Mouse (Mus musculus): ENCODE measurements around the gene Enpp7.
A peak's percentile ranks its signal among the peaks of the same experiment; 100 is the strongest.

The Enpp7 gene

DNA sequence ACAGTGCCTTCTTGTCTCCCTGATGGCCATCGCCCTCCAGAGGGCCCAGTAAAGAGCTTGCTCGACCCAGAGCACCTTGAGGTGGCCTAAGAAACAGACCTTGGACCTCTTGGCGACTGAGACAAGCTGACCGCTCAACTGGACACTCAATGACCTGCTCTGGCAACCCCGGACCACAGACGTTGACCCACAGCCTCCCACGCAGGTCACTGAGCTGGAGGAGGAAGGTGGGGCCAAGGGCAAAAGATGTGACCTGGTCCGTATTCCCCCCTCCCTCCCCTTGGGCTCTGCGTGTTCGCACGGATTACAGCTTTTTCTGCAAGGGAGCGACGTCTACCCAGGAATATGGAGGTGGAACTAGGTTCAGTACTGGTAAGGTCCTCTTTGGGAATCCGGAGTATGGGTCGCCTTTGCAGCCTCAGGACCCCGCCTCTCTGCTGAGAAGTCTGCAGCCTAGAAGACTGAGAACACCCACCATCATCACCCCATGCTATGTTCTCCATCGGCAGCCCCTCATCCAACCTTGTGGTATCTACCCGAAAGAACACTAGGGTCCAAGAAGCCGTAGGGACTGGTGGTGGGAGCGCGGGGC, 47.2 kb downstream of the Enpp7 start:
- peak in 1 of 2 experiments; percentile 53 for DNase-seq (ENCODE audit: inconsistent age in 2 of 2, low spot score in 1 of 2)

DNA sequence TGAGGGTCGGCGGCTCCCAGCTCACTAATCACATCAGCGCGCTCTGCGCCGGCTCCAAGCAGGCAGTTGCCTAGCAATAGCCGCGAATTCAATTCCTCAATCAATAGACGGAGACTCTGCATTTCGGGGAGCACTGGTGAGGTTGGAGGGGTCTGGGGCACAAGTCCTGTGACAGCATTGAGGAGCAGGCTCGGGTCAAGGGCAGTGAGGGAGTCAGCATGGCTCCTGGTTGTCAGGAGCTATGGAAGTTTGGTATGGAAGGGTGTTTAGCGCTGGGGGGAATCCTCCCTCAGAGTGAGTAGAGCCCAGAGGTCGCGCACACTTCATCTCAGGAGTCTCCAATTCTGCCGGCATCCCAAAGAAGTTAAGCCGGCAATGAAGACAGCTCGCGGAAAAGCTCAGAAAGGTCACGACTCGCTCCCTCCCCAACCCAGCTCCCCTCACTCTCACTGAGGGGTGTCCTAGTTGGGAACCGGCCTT, 47.7 kb downstream of the Enpp7 start:
- peak in 1 of 2 experiments; percentile 38 for DNase-seq (ENCODE audit: inconsistent age in 2 of 2, low spot score in 1 of 2)

DNA sequence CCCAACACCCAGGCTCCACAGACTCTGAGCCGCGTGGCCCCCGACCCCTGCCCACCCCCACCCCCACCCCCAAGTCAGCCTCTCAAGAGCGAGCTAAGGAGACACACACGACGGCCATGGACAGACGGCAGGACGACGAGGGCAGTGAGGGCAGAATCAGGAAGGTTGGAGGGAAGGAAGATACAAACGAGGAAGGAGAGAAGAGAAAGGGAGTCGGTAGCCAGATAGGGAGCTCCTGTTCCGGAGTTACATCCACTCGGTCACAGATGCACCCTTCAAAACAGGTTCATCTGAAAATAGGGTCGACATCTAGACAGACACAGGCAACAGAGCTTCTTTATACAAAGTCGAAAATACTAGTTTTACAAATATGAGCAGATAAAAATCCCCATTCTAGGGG, 48.5 kb downstream of the Enpp7 start:
- peak in 1 of 2 experiments; percentile 27 for DNase-seq (ENCODE audit: inconsistent age in 2 of 2, low spot score in 1 of 2)

DNA sequence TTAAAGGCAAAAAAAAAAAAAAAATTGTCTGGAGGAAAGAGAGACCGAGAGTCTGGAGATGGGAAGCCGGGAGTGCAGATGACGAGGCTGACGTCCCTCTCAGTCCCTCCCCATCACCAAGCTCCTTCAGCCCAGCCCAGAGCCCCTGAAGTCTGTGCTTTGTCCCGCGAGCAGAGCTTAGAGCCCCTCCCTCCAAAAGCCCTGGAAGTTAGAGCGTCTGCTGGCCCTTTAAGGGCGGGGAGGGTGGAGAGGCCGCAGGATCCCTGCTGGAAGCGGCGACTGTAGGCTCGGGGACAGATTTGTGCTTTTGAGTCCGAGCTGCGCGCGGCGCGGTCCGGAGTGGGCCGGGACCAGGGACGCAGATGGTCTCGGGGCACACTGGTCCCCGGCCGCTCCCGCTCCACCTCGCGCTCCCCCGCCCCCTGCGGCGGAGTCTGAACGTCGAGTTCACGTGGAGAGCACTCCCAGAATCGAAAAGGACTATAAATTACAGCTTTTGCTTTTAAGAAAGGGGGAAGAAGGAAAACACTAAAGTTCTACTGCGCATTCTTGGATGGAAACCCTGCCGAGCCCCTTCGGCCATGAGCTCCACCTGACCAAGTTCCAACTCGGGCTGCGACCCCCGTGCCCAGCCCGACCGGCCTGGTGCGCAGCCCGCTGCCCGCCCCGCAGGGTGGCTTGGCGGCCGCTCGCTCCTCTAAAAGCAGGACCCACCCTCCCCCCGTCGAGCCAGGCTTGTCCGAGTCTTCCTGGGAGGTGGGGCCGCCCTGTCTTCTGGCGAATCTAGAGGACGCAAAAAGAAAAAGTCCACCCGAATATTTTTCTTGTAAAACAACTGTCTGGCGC, 49.2 kb downstream of the Enpp7 start:
- peak; percentile 46 to 78 for DNase-seq (ENCODE audit: inconsistent age in 2 of 2, low spot score in 1 of 2)

DNA sequence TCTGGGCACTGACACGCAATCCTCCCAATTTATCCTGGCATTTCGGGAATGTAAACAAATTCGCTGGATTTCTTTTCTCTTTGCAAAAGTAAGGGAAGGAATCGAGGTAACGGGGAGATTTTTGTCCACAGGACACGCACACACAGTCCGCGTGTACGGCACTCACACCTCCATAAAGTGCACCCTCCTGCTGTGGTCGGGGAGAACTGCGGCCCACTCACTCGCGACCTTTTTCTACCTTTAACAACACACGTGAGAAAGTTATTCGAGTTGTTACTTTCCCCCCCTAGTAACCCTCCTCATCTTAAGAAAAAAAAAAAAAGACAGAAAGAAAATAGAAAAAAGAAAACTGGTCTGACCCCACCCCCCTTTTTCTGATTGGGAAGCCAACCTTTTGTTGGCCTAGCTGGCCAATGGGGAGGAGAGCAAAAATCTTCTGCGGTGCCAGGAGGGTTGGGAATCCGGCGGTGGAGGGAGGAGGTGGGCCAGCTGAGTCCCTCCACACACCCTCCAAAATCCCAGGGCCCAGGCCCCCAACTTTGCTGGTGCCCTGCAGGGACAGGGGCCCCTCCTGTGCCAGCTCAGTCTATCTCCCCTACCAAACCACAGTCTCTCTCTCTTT, 49.9 kb downstream of the Enpp7 start:
- no peak for DNase-seq (ENCODE audit: inconsistent age in 2 of 2, low spot score in 1 of 2)

DNA sequence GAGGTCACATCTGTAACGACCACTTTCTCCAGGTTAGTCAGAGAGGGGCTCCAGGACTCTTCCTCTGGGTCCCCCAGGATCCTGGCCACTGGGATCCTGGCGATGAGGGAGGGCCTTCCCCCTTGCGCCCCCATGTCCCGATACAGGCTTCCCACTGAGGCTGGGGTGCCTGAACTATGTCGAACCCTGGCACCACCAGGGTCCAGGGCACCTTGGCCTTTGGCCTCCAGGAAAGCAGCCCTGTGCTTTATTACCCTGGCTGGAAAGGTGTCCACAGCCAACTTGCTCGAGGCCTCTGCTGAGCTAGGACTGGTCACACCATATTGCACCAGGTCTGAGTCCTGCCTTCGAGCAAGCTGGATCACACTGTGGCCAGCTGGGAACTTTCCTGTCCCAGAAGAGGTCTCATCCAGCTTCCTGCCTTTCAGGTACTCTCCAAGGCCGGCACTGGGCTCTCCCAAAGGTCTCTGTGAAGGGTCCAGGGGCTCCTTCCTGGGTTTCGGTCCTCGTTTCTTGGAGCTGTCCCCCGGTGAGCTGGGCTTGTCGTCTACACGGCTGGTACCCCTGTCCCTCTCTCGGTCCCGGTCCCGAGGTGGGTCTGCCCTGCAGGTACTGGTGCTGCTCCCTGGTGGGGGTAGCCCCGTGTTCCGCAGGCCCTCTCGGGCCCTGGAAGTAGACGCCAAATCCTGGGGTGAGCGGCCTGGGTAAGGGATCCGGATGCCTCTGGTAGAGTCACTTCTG, 50.9 kb downstream of the Enpp7 start:
- DNase-seq (ENCODE audit: inconsistent age in 2 of 2, low spot score in 1 of 2) = peak; percentile 41 to 58

DNA sequence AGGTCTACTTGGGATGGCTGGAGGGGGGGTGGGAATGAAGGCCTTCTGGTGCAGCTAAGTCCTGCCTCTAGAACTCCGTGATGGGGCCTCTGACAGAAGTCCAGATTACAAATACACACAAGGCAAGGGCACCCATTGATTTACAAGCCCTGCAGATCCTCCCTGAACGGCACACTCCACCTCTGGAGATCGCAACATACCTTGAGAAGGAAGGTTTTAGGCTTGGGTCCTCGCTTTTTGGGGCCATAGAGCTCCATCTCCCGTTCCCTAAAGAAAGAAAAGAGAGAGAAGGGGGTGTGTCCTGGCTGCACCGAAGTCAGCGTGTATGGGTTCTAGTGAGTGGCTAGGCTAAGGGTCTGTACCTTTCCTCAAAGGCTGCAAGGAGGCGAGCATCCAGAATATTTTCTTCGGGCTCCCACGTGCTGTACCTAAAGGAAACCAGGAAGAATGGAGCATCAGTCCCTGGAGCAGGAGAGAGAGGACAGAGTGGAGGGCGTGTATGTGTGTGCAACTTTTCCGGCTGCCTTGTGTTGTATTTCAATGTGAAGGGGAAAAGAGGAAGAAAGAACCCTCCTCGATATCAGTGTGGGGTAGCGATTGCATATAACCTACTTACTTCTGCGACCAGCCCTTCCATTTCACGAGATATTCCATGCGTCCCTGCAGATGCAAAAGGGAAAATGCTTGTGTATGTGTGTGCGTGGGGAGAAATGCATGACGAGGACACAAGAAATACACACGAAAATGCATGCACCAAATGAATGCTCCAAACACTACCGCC, 51.9 kb downstream of the Enpp7 start:
- no peak for DNase-seq (ENCODE audit: inconsistent age in 2 of 2, low spot score in 1 of 2)

DNA sequence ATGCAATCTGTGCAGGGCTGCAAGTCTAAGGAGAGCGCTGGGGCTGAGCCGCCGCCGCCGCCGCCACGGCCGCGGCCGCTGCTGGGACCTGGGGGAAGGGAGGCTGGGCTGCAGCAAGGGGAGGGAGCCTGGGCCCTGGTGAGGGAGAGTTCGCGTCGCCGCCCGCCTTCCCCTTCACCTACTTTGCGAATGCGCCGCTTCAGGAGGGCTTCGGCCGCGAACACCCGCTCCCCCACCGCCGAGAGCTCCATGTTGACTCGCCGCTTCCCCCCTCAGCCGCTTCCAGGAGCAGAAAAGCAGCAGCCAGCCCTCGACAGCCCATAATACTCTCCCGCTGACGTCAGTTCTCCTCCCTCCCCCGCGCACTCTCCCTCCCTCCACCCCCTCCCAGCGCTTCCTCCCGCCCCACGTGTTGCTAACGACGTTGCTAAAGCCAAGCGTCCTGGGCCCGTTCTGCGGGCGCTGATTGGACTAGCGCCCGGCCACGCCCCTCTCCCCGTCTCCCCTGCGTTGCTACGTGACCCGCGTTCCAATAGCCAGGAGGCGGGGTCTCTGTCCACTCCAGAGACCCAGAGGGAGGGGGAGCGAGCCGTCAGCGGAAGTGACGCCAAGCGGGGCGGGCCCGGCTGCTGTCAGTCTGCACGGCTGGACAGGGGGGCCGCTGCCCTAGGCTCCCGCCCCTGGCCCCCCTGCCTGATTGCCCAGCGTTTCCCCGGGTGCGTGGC, 52.8 kb downstream of the Enpp7 start, which contains the start of gene Cbx8:
Gene Cbx8 (minus strand): TSS at position 370 of the 725 bp plus-strand sequence.
- peak; percentile 100 for DNase-seq (ENCODE audit: inconsistent age in 2 of 2, low spot score in 1 of 2)

DNA sequence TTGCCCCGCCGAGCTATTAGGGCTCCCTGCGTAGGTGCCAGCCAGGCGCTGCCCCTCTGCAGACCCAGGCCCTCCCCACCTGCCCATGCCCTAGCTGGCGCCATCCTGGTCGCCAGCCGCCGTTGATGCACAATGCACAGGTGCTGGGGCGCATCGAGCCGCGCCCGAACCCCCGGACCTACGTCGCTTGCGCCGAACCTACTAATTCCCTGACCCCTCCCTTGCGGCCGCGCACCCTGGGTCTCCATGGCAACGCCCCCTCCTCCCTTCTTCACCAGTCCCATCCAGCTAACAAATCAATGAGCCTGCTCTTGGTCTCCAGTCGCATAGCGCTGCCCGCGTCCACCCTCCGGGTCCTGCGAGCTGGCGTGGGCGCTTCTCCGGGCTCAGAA, 53.3 kb downstream of the Enpp7 start:
- DNase-seq (ENCODE audit: inconsistent age in 2 of 2, low spot score in 1 of 2) = no peak

DNA sequence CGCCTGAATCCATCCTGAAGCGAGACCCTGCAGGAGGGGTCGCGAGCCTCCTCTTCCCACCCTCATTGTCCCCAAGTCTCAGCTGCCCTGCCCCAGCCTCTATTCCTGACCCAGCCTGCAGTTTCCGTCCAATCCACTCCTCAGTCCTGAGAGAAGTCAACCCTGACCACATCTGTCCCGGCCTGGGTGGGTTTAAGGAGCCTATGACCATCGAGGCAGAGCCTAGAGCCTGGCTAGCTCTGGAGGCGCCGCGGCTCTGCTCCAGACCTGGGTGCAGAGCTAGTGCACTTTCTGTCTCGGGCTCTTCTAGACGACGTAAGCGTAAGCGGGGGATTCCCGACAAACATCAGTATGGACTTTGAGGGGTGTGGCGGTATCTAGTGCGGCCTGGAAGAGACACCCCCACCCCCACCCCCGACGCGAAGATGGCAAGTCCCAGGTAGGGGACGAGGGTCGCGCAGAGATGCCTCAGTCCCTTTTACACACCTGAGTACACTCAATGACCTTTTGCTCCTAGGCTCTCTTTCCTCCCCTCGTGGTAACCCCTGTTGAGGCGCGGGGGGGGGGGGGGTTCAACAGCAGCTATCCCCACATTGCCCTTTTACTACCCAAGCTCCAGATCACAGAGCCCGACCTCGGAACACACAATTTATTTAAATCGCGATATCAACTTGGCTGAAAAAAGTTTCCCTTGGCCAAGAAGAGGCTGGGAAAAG, 53.9 kb downstream of the Enpp7 start:
- peak in 1 of 2 experiments; percentile 66 for DNase-seq (ENCODE audit: inconsistent age in 2 of 2, low spot score in 1 of 2)

Measured in adrenal gland, adult (tissue).